Mouse (Mus musculus) lung, embryonic 16.5 days (tissue): ENCODE data around the gene Setd1a. TPM values are rescaled to one million over a fixed set of nuclear protein-coding genes. Genes with fewer than 3 reads are reported as not detected.

Experiments used
- ATAC-seq: fragments of 200-750 bp; cut with Nextera tagmentation; 2 replicates; pipeline ENCODE4 v1.8.0; 2017; ENCODE audit warnings: low read depth, mild to moderate bottlenecking, moderate library complexity
- H3K27ac ChIP-seq: fragments of 300-500 bp; sonication (generic); 2 replicates; pipeline ENCODE4 v1.5.1; 2014; ENCODE audit warnings: mild to moderate bottlenecking, control low read depth, low read length
- H3K27me3 ChIP-seq: fragments of 300-500 bp; sonication (generic); 2 replicates; pipeline ENCODE4 v1.6.1; 2014; ENCODE audit warnings: low read depth, low read length, mixed read lengths; ENCODE audit not compliant: control insufficient read depth, insufficient read depth
- H3K36me3 ChIP-seq: fragments of 300-500 bp; sonication (generic); 2 replicates; pipeline ENCODE4 v1.6.1; 2014; ENCODE audit warnings: low read length; ENCODE audit not compliant: control insufficient read depth, insufficient read depth
- H3K4me1 ChIP-seq: fragments of 300-500 bp; sonication (generic); replicated peaks from 2 replicates; pipeline ENCODE4 v1.6.1; 2014; ENCODE audit warnings: low read length, mixed read lengths; ENCODE audit not compliant: control insufficient read depth, insufficient read depth
- H3K4me2 ChIP-seq: fragments of 300-500 bp; sonication (generic); 2 replicates; pipeline ENCODE4 v1.6.1; 2014; ENCODE audit warnings: low read depth, low read length, control low read depth
- H3K4me3 ChIP-seq: fragments of 300-500 bp; sonication (generic); 2 replicates; pipeline ENCODE4 v1.5.1; 2014; ENCODE audit warnings: mild to moderate bottlenecking, low read length, control low read depth
- H3K9ac ChIP-seq: fragments of 300-500 bp; sonication (generic); 2 replicates; pipeline ENCODE4 v1.6.1; 2014; ENCODE audit warnings: low read length, control low read depth
- H3K9me3 ChIP-seq: fragments of 300-500 bp; sonication (generic); 2 replicates; pipeline ENCODE4 v1.6.1; 2016; ENCODE audit warnings: low read length; ENCODE audit not compliant: control insufficient read depth
- WGBS: fragments of 180-500 bp; shearing (Covaris S2); extraction: QIAGEN DNeasy Blood & Tissue Kit; methylation state at CpG from one replicate; pipeline ENCODE4 v1.1.7; 2014; 5-methylcytosine and 5-hydroxymethylcytosine counted together
- polyA plus RNA-seq: library from polyadenylated mRNA; unstranded; fragments of >200 nt; fragmentation: Nextera tagmentation; extraction: Ambion mirVana; gene quantifications from 2 replicates; pipeline ENCODE4 v1.2.1, GENCODE M21; 2015

Setd1a gene
- polyA plus RNA-seq, 1 experiment from 2014 or later = 18.1 TPM

GRCm38 (mm10) chr7:127808821-127809220, 32.4 kb downstream of the Setd1a start:
- no peak overlapping the region for H3K9ac ChIP-seq
- H3K9me3 ChIP-seq = no peaks in the 10 kb centered on the region
- H3K4me2 ChIP-seq = no peak overlapping the region
- WGBS = 59% methylated on average over 5 of the region's 5 CpGs
- no peaks in the 10 kb centered on the region for H3K27me3 ChIP-seq
- H3K4me3 ChIP-seq = no peak overlapping the region
- H3K4me1 ChIP-seq = no peaks in the 10 kb centered on the region
- H3K36me3 ChIP-seq = no peaks in the 10 kb centered on the region
- ATAC-seq = no peak
- no peak overlapping the region for H3K27ac ChIP-seq

GRCm38 (mm10) chr7:127809846-127810245, 33.4 kb downstream of the Setd1a start:
- Histone ChIP-seq H3K27me3 (no peaks in the 10 kb centered on the region), H3K4me3 (no peak overlapping the region), H3K4me2 (no peak overlapping the region), H3K9me3 (no peaks in the 10 kb centered on the region), H3K4me1 (no peaks in the 10 kb centered on the region), H3K36me3 (no peaks in the 10 kb centered on the region), H3K27ac (no peak overlapping the region), H3K9ac (no peak overlapping the region)
- 89% methylated on average over 1 of the region's 1 CpGs for WGBS
- ATAC-seq = no peak

GRCm38 (mm10) chr7:127810650-127811049, 34.2 kb downstream of the Setd1a start:
- 76% methylated on average over 10 of the region's 10 CpGs for WGBS
- no peak for ATAC-seq

GRCm38 (mm10) chr7:127811240-127811639, 34.8 kb downstream of the Setd1a start:
- ATAC-seq = no peak
- H3K27ac ChIP-seq = no peak overlapping the region
- H3K27me3 ChIP-seq = no peaks in the 10 kb centered on the region
- H3K9me3 ChIP-seq = no peaks in the 10 kb centered on the region
- H3K36me3 ChIP-seq = no peaks in the 10 kb centered on the region
- WGBS = 75% methylated on average over 4 of the region's 4 CpGs
- H3K4me2 ChIP-seq = no peak overlapping the region
- H3K4me3 ChIP-seq = no peak overlapping the region
- no peak overlapping the region for H3K9ac ChIP-seq
- H3K4me1 ChIP-seq = peaks cover 3% of the 10 kb centered on the region; the same call in 1 of the 2 replicates

More at GRCm38 (mm10) chr7:127810650-127811049, 34.2 kb downstream of the Setd1a start:
- Histone ChIP-seq H3K4me3 (no peak overlapping the region), H3K27me3 (no peaks in the 10 kb centered on the region), H3K4me1 (peaks cover under 1% of the 10 kb centered on the region; the same call in 1 of the 2 replicates), H3K27ac (no peak overlapping the region), H3K9me3 (no peaks in the 10 kb centered on the region), H3K36me3 (no peaks in the 10 kb centered on the region), H3K9ac (no peak overlapping the region), H3K4me2 (no peak overlapping the region)

GRCm38 (mm10) chr7:127812292-127812691, 35.8 kb downstream of the Setd1a start:
- no peak overlapping the region for H3K9ac ChIP-seq
- no peaks in the 10 kb centered on the region for H3K36me3 ChIP-seq
- H3K4me2 ChIP-seq = no peak overlapping the region
- ATAC-seq = no peak
- no peaks in the 10 kb centered on the region for H3K27me3 ChIP-seq
- H3K27ac ChIP-seq = no peak overlapping the region
- no peak overlapping the region for H3K4me3 ChIP-seq
- H3K9me3 ChIP-seq = no peaks in the 10 kb centered on the region
- H3K4me1 ChIP-seq = peaks cover 3% of the 10 kb centered on the region; the same call in 1 of the 2 replicates
- WGBS = 76% methylated on average over 3 of the region's 3 CpGs

GRCm38 (mm10) chr7:127813821-127814220, 37.4 kb downstream of the Setd1a start:
- peak overlapping the region; percentile 1; the same call in 1 of the 2 replicates for H3K27ac ChIP-seq

GRCm38 (mm10) chr7:127814241-127814921, 37.9 kb downstream of the Setd1a start:
- ATAC-seq = peak; percentile 68; the same call in 1 of the 2 replicates
- no peaks in the 10 kb centered on the region for H3K27me3 ChIP-seq
- H3K4me2 ChIP-seq = no peak overlapping the region
- no peaks in the 10 kb centered on the region for H3K9me3 ChIP-seq
- peaks cover 3% of the 10 kb centered on the region; the same call in 1 of the 2 replicates for H3K4me1 ChIP-seq
- no peaks in the 10 kb centered on the region for H3K36me3 ChIP-seq
- H3K27ac ChIP-seq = peak overlapping the region; percentile 1; the same call in 1 of the 2 replicates
- H3K4me3 ChIP-seq = no peak overlapping the region
- 62% methylated on average over 19 of the region's 19 CpGs for WGBS
- H3K9ac ChIP-seq = no peak overlapping the region

More at GRCm38 (mm10) chr7:127813821-127814220, 37.4 kb downstream of the Setd1a start:
- no peaks in the 10 kb centered on the region for H3K36me3 ChIP-seq
- H3K4me1 ChIP-seq = peaks cover 3% of the 10 kb centered on the region; the same call in 1 of the 2 replicates
- no peaks in the 10 kb centered on the region for H3K9me3 ChIP-seq
- H3K4me3 ChIP-seq = no peak overlapping the region
- WGBS = 59% methylated on average over 4 of the region's 4 CpGs
- ATAC-seq = no peak
- no peaks in the 10 kb centered on the region for H3K27me3 ChIP-seq
- no peak overlapping the region for H3K9ac ChIP-seq
- no peak overlapping the region for H3K4me2 ChIP-seq

GRCm38 (mm10) chr7:127815116-127815665, 38.7 kb downstream of the Setd1a start:
- Histone ChIP-seq H3K4me1 (peaks cover 3% of the 10 kb centered on the region; the same call in 1 of the 2 replicates), H3K4me3 (no peak overlapping the region), H3K9me3 (no peaks in the 10 kb centered on the region), H3K36me3 (no peaks in the 10 kb centered on the region), H3K9ac (no peak overlapping the region), H3K27me3 (no peaks in the 10 kb centered on the region), H3K27ac (no peak overlapping the region), H3K4me2 (no peak overlapping the region)
- ATAC-seq = no peak
- WGBS = 77% methylated on average over 15 of the region's 15 CpGs

GRCm38 (mm10) chr7:127815954-127816821, 39.7 kb downstream of the Setd1a start:
- 53% methylated on average over 15 of the region's 15 CpGs for WGBS
- peak overlapping the region; percentile 17; the same call in 1 of the 2 replicates for H3K27ac ChIP-seq
- H3K27me3 ChIP-seq = no peaks in the 10 kb centered on the region
- no peak overlapping the region for H3K4me2 ChIP-seq
- peaks cover 3% of the 10 kb centered on the region; the same call in 1 of the 2 replicates for H3K4me1 ChIP-seq
- H3K36me3 ChIP-seq = no peaks in the 10 kb centered on the region
- peak; percentile 54 for ATAC-seq
- no peaks in the 10 kb centered on the region for H3K9me3 ChIP-seq
- no peak overlapping the region; the same call in 1 of the 2 replicates for H3K9ac ChIP-seq
- H3K4me3 ChIP-seq = no peak overlapping the region
